Mouse (Mus musculus) forebrain, embryonic 15.5 days (tissue): Measurements from ENCODE around the gene Pkd1l1. TPM values are rescaled to one million over a fixed set of nuclear protein-coding genes. Genes with fewer than 3 reads are reported as not detected.

Experiments
- ATAC-seq: fragments of 200-750 bp; cut with Nextera tagmentation; replicated peaks from 2 replicates; pipeline ENCODE4 v1.8.0; 2017; ENCODE audit warnings: mild to moderate bottlenecking, moderate TSS enrichment, moderate library complexity
- H3K27ac ChIP-seq: fragments of 300-500 bp; sonication (generic); replicated peaks from 2 replicates; pipeline ENCODE4 v1.5.1; 2015; ENCODE audit warnings: mild to moderate bottlenecking, inconsistent platforms
- H3K27me3 ChIP-seq: fragments of 300-500 bp; sonication (generic); 2 replicates; pipeline ENCODE4 v1.6.1; 2015; ENCODE audit warnings: inconsistent platforms
- H3K36me3 ChIP-seq: fragments of 300-500 bp; sonication (generic); 2 replicates; pipeline ENCODE4 v1.6.1; 2015; ENCODE audit warnings: mild to moderate bottlenecking, inconsistent platforms
- H3K4me1 ChIP-seq: fragments of 300-500 bp; sonication (generic); 2 replicates; pipeline ENCODE4 v1.6.1; 2015; ENCODE audit warnings: inconsistent platforms
- H3K4me2 ChIP-seq: fragments of 300-500 bp; sonication (generic); replicated peaks from 2 replicates; pipeline ENCODE4 v1.6.1; 2015; ENCODE audit warnings: mild to moderate bottlenecking, inconsistent platforms
- H3K4me3 ChIP-seq: fragments of 300-500 bp; sonication (generic); 2 replicates; pipeline ENCODE4 v1.5.1; 2015; ENCODE audit warnings: mild to moderate bottlenecking, inconsistent platforms
- H3K9ac ChIP-seq: fragments of 300-500 bp; sonication (generic); replicated peaks from 2 replicates; pipeline ENCODE4 v1.6.1; 2015; ENCODE audit warnings: mild to moderate bottlenecking, inconsistent platforms
- H3K9me3 ChIP-seq: fragments of 300-500 bp; sonication (generic); 2 replicates; pipeline ENCODE4 v1.6.1; 2016; ENCODE audit warnings: inconsistent platforms
- WGBS: fragments of 180-500 bp; shearing (Covaris S2); methylation state at CpG from one replicate; pipeline ENCODE4 v1.1.7; 2015; ENCODE audit warnings: mixed read lengths; 5-methylcytosine and 5-hydroxymethylcytosine counted together
- polyA plus RNA-seq: library from polyadenylated mRNA; unstranded; fragments of >200 nt; fragmentation: Nextera tagmentation; extraction: Ambion mirVana; gene quantifications from 2 replicates; pipeline ENCODE4 v1.2.1, GENCODE M21; 2015

The Pkd1l1 gene
- polyA plus RNA-seq, 1 experiment from 2014 or later: 0.27 TPM

- WGBS: 91% methylated on average over 6 of the region's 6 CpGs
- Histone ChIP-seq H3K9me3 (no peaks in the 10 kb centered on the region), H3K4me2 (no peak overlapping the region), H3K27me3 (no peaks in the 10 kb centered on the region), H3K9ac (no peak overlapping the region), H3K27ac (no peak overlapping the region), H3K4me3 (no peak overlapping the region), H3K36me3 (no peaks in the 10 kb centered on the region), H3K4me1 (no peaks in the 10 kb centered on the region)
- ATAC-seq: no peak
Measured at GRCm38 (mm10) chr11:8972093-8972492, 973 bp downstream of the Pkd1l1 start.

- ATAC-seq: no peak
- WGBS: 87% methylated on average over 9 of the region's 9 CpGs
- H3K4me2 ChIP-seq: no peak overlapping the region
- no peak overlapping the region for H3K27ac ChIP-seq
- no peaks in the 10 kb centered on the region for H3K27me3 ChIP-seq
- H3K9me3 ChIP-seq: no peaks in the 10 kb centered on the region
- H3K4me3 ChIP-seq: no peak overlapping the region
- no peaks in the 10 kb centered on the region for H3K4me1 ChIP-seq
- H3K9ac ChIP-seq: no peak overlapping the region
- no peaks in the 10 kb centered on the region for H3K36me3 ChIP-seq
Measured at GRCm38 (mm10) chr11:8970509-8970908, 2.6 kb downstream of the Pkd1l1 start.

- H3K27ac ChIP-seq: no peak overlapping the region
- no peaks in the 10 kb centered on the region for H3K9me3 ChIP-seq
- H3K4me3 ChIP-seq: no peak overlapping the region
- H3K4me2 ChIP-seq: no peak overlapping the region
- no peak overlapping the region for H3K9ac ChIP-seq
- no peaks in the 10 kb centered on the region for H3K4me1 ChIP-seq
- 96% methylated on average over 7 of the region's 7 CpGs for WGBS
- ATAC-seq: no peak
- H3K36me3 ChIP-seq: no peaks in the 10 kb centered on the region
- H3K27me3 ChIP-seq: no peaks in the 10 kb centered on the region
Measured at GRCm38 (mm10) chr11:8968094-8968493, 5.0 kb downstream of the Pkd1l1 start.

- Histone ChIP-seq H3K36me3 (no peaks in the 10 kb centered on the region), H3K4me2 (no peak overlapping the region), H3K27me3 (no peaks in the 10 kb centered on the region), H3K4me3 (no peak overlapping the region), H3K4me1 (0 out of 2 replicates have a peak, but pooled peaks cover 4% of the 10 kb centered on the region), H3K9me3 (no peaks in the 10 kb centered on the region), H3K9ac (no peak overlapping the region), H3K27ac (no peak overlapping the region; the same call in 1 of the 2 replicates)
- WGBS: 39% methylated on average over 10 of the region's 10 CpGs
- ATAC-seq: 0 out of 2 replicates have a peak, but pooled peaks have one; percentile 23
Measured at GRCm38 (mm10) chr11:8958572-8958971, 14.5 kb downstream of the Pkd1l1 start.

- WGBS: 57% methylated on average over 4 of the region's 4 CpGs
- no peaks in the 10 kb centered on the region for H3K36me3 ChIP-seq
Measured at GRCm38 (mm10) chr11:8958108-8958507, 15.0 kb downstream of the Pkd1l1 start.

GRCm38 (mm10) chr11:8957023-8957422, 16.0 kb downstream of the Pkd1l1 start:
- H3K27ac ChIP-seq: no peak overlapping the region
- no peak for ATAC-seq
- H3K9ac ChIP-seq: no peak overlapping the region
- no peak overlapping the region for H3K4me2 ChIP-seq
- H3K9me3 ChIP-seq: no peaks in the 10 kb centered on the region
- WGBS: 71% methylated on average over 6 of the region's 6 CpGs
- H3K27me3 ChIP-seq: no peaks in the 10 kb centered on the region
- H3K4me3 ChIP-seq: no peak overlapping the region
- H3K36me3 ChIP-seq: no peaks in the 10 kb centered on the region
- 0 out of 2 replicates have a peak, but pooled peaks cover 4% of the 10 kb centered on the region for H3K4me1 ChIP-seq

More at GRCm38 (mm10) chr11:8958108-8958507, 15.0 kb downstream of the Pkd1l1 start:
- Histone ChIP-seq H3K4me1 (0 out of 2 replicates have a peak, but pooled peaks cover 4% of the 10 kb centered on the region), H3K27me3 (no peaks in the 10 kb centered on the region), H3K4me3 (no peak overlapping the region), H3K9ac (no peak overlapping the region), H3K9me3 (no peaks in the 10 kb centered on the region), H3K4me2 (no peak overlapping the region), H3K27ac (no peak overlapping the region)
- no peak for ATAC-seq

GRCm38 (mm10) chr11:8955678-8956077, 17.4 kb downstream of the Pkd1l1 start:
- Histone ChIP-seq H3K9ac (no peak overlapping the region), H3K27ac (no peak overlapping the region), H3K4me3 (no peak overlapping the region), H3K9me3 (no peaks in the 10 kb centered on the region), H3K36me3 (no peaks in the 10 kb centered on the region), H3K4me2 (no peak overlapping the region), H3K27me3 (no peaks in the 10 kb centered on the region), H3K4me1 (0 out of 2 replicates have a peak, but pooled peaks cover 4% of the 10 kb centered on the region)
- ATAC-seq: peak; percentile 79
- 3% methylated on average over 1 of the region's 1 CpGs for WGBS

- peak; percentile 67 for ATAC-seq
- Histone ChIP-seq H3K36me3 (no peaks in the 10 kb centered on the region), H3K27me3 (no peaks in the 10 kb centered on the region), H3K4me2 (no peak overlapping the region), H3K9me3 (no peaks in the 10 kb centered on the region), H3K9ac (no peak overlapping the region), H3K4me1 (peaks cover 8% of the 10 kb centered on the region), H3K4me3 (no peak overlapping the region), H3K27ac (no peak overlapping the region; the same call in 1 of the 2 replicates)
- WGBS: 21% methylated on average over 6 of the region's 6 CpGs
Measured at GRCm38 (mm10) chr11:8949765-8950430, 23.2 kb downstream of the Pkd1l1 start.

- WGBS: 64% methylated on average over 3 of the region's 3 CpGs
- Histone ChIP-seq H3K9ac (no peak overlapping the region), H3K9me3 (no peaks in the 10 kb centered on the region), H3K4me2 (no peak overlapping the region), H3K4me1 (peaks cover 8% of the 10 kb centered on the region), H3K36me3 (no peaks in the 10 kb centered on the region), H3K27me3 (no peaks in the 10 kb centered on the region), H3K4me3 (no peak overlapping the region), H3K27ac (no peak overlapping the region)
- no peak for ATAC-seq
Measured at GRCm38 (mm10) chr11:8948871-8949270, 24.2 kb downstream of the Pkd1l1 start.

GRCm38 (mm10) chr11:8944114-8944513, 29.0 kb downstream of the Pkd1l1 start:
- Histone ChIP-seq H3K4me2 (no peak overlapping the region), H3K36me3 (no peaks in the 10 kb centered on the region), H3K4me1 (no peaks in the 10 kb centered on the region), H3K27me3 (no peaks in the 10 kb centered on the region), H3K9me3 (no peaks in the 10 kb centered on the region), H3K27ac (no peak overlapping the region), H3K4me3 (no peak overlapping the region), H3K9ac (no peak overlapping the region)
- WGBS: 88% methylated on average over 4 of the region's 4 CpGs
- no peak for ATAC-seq

GRCm38 (mm10) chr11:8942446-8942845, 30.6 kb downstream of the Pkd1l1 start:
- no peaks in the 10 kb centered on the region for H3K27me3 ChIP-seq
- no peak for ATAC-seq
- H3K4me1 ChIP-seq: no peaks in the 10 kb centered on the region
- no peak overlapping the region for H3K9ac ChIP-seq
- H3K36me3 ChIP-seq: no peaks in the 10 kb centered on the region
- H3K4me3 ChIP-seq: no peak overlapping the region
- H3K4me2 ChIP-seq: no peak overlapping the region
- H3K27ac ChIP-seq: no peak overlapping the region
- 72% methylated on average over 2 of the region's 2 CpGs for WGBS
- no peaks in the 10 kb centered on the region for H3K9me3 ChIP-seq

GRCm38 (mm10) chr11:8936431-8937110, 36.5 kb downstream of the Pkd1l1 start:
- Histone ChIP-seq H3K36me3 (no peaks in the 10 kb centered on the region), H3K4me1 (no peaks in the 10 kb centered on the region), H3K4me3 (no peak overlapping the region), H3K9ac (no peak overlapping the region), H3K9me3 (no peaks in the 10 kb centered on the region), H3K4me2 (no peak overlapping the region), H3K27ac (no peak overlapping the region), H3K27me3 (no peaks in the 10 kb centered on the region)
- 83% methylated on average over 9 of the region's 9 CpGs for WGBS
- ATAC-seq: no peak
